Mouse (Mus musculus): ENCODE results near the gene Rad51d. TPM values are rescaled to one million over a fixed set of nuclear protein-coding genes. Genes with fewer than 3 reads are reported as not detected.

The Rad51d gene
- total RNA-seq, 2 experiments from 2014 or later, result 11.9 to 14.5 TPM

GRCm38 (mm10) chr11:82863488-82863931 lies 26.9 kb downstream of the Rad51d start:
- intact Hi-C loops (cut with DNase I), result no loop called here
- DNase-seq (ENCODE audit: low spot score in 2 of 2), result no peak

- intact Hi-C loops (cut with DNase I), result no loop called here
- no peak for DNase-seq (ENCODE audit: low spot score in 2 of 2)
These were observed 27.4 kb downstream of the Rad51d start for GRCm38 (mm10) chr11:82863059-82863458.

GRCm38 (mm10) chr11:82862638-82863037 lies 27.8 kb downstream of the Rad51d start:
- no peak for DNase-seq (ENCODE audit: low spot score in 2 of 2)
- intact Hi-C loops (cut with DNase I), result no loop called here

GRCm38 (mm10) chr11:82861558-82861957 lies 28.9 kb downstream of the Rad51d start:
- no peak for DNase-seq (ENCODE audit: low spot score in 2 of 2)
- intact Hi-C loops (cut with DNase I), result no loop called here

DNA sequence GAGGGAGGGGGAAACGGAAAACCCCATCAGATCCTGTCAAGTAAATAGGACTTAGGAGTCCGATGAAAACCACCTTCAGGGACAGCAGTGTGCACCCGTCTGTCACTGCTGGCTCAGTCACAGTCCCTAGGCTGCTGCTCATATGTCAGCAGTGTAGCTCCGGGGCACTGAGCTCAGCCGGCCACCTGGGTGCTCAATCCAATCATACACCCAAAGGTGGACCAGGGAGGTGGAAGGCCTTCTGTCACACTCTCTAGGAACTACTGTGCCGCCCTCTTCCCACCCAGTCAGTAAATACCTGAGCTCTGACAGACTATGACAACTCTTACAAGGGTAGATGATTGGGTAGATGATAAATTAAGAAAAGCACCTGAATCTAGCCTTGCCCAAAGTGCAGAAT lies 29.7 kb downstream of the Rad51d start:
- intact Hi-C loops (cut with DNase I), result no loop called here
- DNase-seq (ENCODE audit: low spot score in 2 of 2), result no peak

GRCm38 (mm10) chr11:82857307-82857848 lies 33.0 kb downstream of the Rad51d start:
- no peak for DNase-seq (ENCODE audit: low spot score in 2 of 2)
- intact Hi-C loops (cut with DNase I), result no loop called here

DNA sequence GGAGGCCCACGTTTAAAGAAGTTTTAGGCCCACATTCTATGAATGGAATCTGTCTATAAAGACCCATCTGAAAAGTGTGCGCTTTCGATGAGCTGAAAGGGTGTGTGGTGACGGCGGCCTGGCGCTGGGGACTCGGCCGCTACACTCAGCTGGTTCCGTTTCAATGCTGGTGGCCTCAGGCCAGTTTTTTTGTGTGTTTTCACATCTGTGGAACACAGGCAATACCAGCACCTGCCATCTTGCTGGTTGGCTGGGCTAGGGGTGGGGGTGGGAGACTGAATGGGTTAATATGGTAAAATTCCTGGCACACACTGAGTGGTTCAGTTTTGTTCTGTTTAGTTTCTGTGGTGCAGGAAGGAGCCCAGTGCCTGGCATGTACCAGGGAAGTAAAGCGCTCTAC lies 34.4 kb downstream of the Rad51d start:
- no peak for DNase-seq (ENCODE audit: low spot score in 2 of 2)
- intact Hi-C loops (cut with DNase I), result no loop called here

DNA sequence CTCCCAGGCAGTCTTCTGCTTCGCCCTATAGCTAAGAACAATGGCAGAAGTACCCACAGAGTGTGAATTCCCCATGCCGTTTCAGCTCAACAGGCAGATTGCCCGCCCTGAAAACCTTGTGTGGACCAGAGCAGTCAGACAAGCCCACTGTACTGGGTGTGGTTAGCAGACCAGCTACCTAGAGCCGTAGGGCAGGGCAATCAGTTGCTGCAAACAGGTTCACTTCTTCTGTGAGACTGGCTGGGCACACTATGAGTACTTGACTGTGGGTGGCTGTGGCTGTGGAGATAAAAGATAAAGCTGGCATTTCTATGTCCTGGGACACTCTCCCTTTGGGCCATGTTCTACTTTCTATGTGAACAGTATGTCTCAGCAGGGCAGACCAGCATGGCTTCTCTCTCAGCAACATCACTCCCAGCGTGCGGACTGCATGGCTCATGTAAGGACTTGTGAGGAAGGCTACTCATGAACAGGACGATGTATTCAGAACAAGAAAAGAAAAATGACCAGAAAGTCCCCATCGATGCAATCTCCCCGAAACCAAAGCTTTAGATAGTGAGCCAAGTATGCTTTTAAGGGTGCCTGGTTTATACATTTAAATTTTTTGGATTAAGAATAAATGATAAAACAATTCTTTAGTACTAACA lies 35.0 kb downstream of the Rad51d start:
- DNase-seq (ENCODE audit: low spot score in 2 of 2), result no peak
- intact Hi-C loops (cut with DNase I), result no loop called here

- DNase-seq (ENCODE audit: low spot score in 2 of 2), result no peak
- intact Hi-C loops (cut with DNase I), result no loop called here
These were observed 36.3 kb downstream of the Rad51d start for GRCm38 (mm10) chr11:82854111-82854510.

DNA sequence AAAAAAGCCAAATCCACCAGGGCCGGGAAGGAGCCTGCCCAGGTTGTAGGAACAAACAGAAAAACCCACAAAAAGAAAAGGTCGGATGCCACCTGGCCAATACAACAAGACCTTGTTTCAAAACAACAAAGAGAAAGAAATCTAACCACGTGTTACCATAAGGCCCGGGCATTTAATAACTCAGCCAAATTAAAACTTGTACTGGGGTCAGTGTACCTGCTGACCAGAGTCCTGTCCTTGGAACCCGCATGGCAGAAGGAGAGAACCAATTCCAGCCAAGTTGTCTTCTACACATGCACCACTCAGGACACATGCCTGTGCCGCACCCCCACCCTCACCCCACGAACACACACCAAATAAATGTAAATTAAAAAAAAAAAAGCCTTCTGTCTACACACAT lies 37.5 kb downstream of the Rad51d start:
- intact Hi-C loops (cut with DNase I), result no loop called here

DNA sequence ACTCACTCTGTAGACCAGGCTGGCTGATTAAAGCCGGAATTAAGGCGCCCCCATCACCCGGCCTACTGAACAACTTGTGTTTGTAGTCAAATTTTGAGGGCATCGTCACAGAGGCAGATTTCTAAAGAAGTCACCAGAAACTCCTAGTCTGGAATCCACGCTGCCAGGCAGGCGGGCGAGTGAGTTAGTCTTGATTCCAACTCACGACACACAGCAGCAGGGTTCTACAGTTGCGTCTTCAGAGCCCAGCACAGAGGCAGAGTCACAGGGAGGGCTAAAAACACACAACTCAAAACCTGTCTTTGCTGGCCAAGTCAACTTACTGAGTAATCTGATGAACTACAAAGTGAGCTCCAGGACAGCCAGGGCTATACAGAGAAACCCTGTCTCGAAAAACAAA lies 37.9 kb downstream of the Rad51d start:
- intact Hi-C loops (cut with DNase I), result no loop called here
- no peak for DNase-seq (ENCODE audit: low spot score in 2 of 2)

More for the DNA sequence above, 37.5 kb downstream of the Rad51d start:
- DNase-seq (ENCODE audit: low spot score in 2 of 2), result no peak

DNA sequence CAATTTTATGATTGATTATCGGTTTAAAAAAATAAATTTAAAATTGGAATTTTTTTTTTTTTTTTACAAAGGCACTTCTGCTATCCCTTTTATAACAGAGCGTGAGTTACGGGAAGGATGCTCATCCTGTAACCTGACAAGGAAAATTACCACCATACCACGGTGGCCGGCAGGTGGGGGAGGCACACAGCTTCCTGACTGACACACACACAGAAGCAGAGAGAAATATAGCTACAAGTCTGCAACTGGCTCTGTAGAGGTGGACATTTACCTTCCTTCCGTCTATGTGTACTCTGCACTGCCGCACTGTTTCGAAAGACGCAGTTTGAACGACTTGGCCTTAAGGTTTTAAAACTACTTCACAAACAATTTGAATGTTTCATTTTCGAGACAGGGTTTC lies 38.3 kb downstream of the Rad51d start:
- intact Hi-C loops (cut with DNase I), result no loop called here
- no peak for DNase-seq (ENCODE audit: low spot score in 2 of 2)

- intact Hi-C loops (cut with DNase I), result no loop called here
- no peak for DNase-seq (ENCODE audit: low spot score in 2 of 2)
These were observed 40.2 kb downstream of the Rad51d start for GRCm38 (mm10) chr11:82850259-82850658.

DNA sequence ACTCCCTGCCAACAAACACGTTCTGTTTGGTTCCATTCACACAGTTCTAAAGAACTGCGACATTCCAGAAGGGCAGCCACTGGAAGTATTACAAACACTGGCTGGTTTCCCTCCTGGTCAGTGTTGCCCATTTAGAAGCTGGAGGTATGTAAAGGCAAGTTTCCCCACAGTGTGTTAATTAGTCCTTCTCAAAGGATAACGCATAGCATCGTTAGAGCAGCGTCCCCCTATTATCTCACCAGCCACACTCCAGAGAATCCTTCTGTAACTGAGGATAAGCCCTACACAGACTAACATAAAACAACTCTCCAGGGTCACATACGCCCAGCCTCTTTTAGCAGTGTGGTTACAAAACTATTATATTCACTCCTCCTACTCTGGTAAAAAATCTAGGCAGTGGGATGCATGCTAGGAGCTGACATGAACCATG lies 42.8 kb downstream of the Rad51d start:
- DNase-seq (ENCODE audit: low spot score in 2 of 2), result no peak
- intact Hi-C loops (cut with DNase I), result no loop called here

GRCm38 (mm10) chr11:82846938-82847337 lies 43.5 kb downstream of the Rad51d start:
- DNase-seq (ENCODE audit: low spot score in 2 of 2), result no peak
- intact Hi-C loops (cut with DNase I), result no loop called here

GRCm38 (mm10) chr11:82846079-82846436 lies 44.4 kb downstream of the Rad51d start:
- DNase-seq (ENCODE audit: low spot score in 2 of 2), result no peak

GRCm38 (mm10) chr11:82845415-82846078 lies 44.9 kb downstream of the Rad51d start:
- intact Hi-C loops (cut with DNase I), result no loop called here
- DNase-seq (ENCODE audit: low spot score in 2 of 2), result peak; percentile 40

More at GRCm38 (mm10) chr11:82846079-82846436, 44.4 kb downstream of the Rad51d start:
- intact Hi-C loops (cut with DNase I), result no loop called here

GRCm38 (mm10) chr11:82844771-82845414 lies 45.5 kb downstream of the Rad51d start:
- intact Hi-C loops (cut with DNase I), result no loop called here
- no peak for DNase-seq (ENCODE audit: low spot score in 2 of 2)

GRCm38 (mm10) chr11:82838511-82838910 lies 51.9 kb downstream of the Rad51d start:
- intact Hi-C loops (cut with DNase I), result no loop called here
- no peak for DNase-seq (ENCODE audit: low spot score in 2 of 2)

DNA sequence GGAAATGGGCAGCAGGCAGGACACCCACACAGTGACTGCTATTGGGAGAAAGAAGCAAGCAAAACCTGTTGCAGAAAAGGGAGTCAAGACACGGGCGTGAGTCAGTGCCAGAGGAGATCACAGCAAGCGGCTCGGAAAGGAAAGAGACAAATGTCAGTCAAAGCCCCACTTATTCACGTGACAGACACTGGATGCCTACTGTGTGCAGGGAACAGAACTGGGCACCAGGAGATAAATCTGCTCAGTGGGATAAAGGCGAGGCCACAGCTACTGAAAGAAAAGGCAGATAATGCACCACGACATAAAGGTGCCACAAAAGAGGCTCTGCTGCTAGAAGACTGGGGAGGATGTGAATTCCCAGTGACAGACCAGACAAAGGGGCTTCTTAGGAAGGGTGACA lies 52.6 kb downstream of the Rad51d start:
- intact Hi-C loops (cut with DNase I), result no loop called here
- DNase-seq (ENCODE audit: low spot score in 2 of 2), result no peak

DNA sequence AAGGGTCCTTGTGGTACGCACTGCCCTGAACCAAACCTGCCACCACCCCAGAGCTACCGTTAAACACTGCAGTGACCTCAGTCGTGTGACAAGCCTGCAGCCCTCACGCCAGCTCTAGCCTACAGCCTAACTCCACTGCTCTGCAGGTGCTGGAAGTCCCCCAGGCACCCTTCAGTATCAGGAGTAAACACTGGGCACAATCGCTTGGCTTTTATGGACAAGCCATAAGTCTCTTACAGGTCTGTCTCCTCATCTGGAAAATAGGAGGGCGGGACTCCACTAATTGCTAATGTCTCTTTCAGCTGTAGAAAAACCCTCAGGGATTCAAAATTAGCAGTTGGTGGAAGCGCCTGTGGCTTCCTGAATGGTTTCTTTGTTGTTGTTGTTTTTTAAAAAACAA lies 53.2 kb downstream of the Rad51d start:
- intact Hi-C loops (cut with DNase I), result no loop called here
- no peak for DNase-seq (ENCODE audit: low spot score in 2 of 2)
